Mouse (Mus musculus) right cerebral cortex, postnatal 25 days (tissue): ENCODE data around the gene Tshz2.

ENCODE experiments used
- DNase-seq: peaks from one replicate; pipeline ENCODE4 v3.0.0; 2022

Tshz2 gene

DNA sequence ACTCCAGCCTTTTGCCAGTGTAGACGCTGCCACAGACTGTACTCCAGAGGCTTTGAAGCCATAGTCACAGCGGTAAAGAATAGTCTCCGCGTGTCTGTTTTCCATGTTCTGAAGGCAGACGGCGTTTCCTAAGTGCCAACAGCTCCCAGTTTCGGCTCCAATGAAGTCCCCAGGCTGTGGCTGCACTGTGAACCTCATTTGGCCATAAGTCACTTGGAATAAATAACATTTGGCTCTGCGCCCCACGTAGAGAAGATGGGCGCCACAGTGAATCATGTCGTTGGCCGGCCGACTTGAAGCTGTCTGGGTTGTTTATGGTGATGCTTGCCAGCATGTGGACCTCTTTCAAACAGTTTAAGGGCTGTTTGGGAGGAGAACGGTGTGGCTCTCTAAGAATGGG is 426.0 kb downstream of the Tshz2 start:
- no peak for DNase-seq

DNA sequence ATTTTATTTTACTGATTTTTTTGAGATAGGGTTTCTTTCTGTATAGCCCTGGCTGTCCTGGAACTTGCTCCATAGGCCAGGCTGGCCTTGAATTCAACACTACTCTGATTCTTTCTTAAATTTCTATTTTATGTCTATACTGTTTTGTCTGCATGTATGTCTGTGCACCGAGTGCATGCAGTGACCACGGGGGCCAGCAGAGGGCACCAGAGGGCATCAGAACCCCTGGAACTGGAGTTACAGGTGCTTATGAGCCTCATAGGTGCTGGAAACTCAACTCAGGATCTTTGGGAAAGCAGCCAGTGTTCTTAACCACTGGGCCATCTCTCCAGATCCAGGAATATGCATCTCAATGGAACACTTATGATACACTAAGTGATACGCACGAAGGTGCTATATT is 427.3 kb downstream of the Tshz2 start:
- DNase-seq = no peak

DNA sequence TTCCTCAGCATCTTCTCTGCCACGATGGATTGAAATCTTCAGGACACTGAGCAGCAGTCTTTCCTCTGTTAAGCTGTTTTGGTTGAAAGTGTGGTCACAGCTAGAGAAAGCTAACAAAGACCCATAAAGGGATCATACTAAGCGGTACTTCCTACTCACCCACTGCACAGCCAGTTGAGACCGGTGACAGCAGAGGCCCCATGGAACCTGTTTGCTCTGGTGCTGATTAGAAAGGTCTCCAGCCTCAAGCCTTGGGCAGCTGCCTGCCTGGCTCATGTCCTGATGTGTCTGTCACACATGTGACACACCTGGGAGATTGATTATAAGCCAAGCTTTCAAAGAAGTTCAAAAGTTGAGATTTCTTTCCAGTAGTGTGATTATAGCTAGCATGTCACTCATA is 429.6 kb downstream of the Tshz2 start:
- DNase-seq = no peak

GRCm38 (mm10) chr2:170069976-170070375 is 437.2 kb downstream of the Tshz2 start:
- no peak for DNase-seq

DNA sequence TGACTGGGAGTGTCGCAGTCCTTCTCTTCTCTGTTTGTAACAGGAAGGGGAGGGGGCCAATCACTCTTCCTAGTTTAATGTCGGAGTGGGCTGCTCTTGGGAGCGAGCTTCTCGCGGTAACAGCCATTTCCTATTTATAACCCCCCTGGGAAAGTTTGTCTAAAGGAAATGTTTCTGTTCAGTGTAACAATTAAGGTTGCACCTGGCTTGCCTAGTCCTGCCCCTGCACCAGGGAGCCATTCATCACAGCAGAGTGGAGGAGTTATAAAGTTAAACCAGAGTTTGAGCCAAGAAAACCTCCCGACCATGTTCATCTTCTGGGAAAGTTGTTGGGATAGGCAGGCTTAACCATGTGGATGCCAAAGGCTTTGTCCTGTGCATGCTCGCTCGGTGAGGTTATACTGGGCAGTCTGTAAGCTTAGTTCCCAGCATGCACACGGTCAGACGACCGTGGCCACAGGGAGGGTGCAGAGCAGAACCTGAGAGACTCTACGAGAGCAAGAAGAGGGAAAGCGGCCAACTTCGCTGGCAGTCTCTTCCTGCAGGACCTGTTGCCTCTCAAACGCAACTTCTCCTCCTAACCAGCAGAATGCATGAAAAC is 437.9 kb downstream of the Tshz2 start:
- DNase-seq = no peak

- DNase-seq = no peak
These were observed 444.2 kb downstream of the Tshz2 start for GRCm38 (mm10) chr2:170076941-170077490.

- no peak for DNase-seq
These were observed 445.2 kb downstream of the Tshz2 start for GRCm38 (mm10) chr2:170078041-170078440.

DNA sequence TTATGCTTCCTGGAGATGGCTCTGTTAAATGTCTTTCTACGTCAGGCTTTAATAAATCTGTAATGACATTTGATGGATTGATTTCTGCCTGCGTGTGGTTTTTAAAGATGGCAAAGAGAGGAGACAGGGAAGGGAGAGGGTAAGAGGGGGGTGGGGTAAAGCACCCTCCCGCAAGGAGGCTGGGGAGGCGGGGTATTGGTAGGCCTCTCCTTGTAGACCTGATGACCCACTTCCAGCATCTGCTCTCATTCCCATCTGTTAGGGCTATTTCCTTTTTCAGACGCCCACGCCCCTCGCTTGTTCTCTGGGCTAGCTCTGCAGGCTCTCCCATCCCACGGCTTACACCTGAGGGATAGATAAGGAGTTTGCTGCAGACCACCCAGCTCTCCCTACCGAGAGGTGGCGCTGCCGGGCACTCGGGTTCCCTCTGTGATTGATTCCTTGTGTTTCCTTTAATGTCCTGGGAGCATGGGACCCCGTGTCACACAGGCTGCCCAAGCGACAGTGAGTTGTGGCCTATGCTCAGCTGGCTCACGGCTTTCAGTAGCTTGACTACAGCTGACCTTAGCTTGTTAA is 445.7 kb downstream of the Tshz2 start:
- no peak for DNase-seq

DNA sequence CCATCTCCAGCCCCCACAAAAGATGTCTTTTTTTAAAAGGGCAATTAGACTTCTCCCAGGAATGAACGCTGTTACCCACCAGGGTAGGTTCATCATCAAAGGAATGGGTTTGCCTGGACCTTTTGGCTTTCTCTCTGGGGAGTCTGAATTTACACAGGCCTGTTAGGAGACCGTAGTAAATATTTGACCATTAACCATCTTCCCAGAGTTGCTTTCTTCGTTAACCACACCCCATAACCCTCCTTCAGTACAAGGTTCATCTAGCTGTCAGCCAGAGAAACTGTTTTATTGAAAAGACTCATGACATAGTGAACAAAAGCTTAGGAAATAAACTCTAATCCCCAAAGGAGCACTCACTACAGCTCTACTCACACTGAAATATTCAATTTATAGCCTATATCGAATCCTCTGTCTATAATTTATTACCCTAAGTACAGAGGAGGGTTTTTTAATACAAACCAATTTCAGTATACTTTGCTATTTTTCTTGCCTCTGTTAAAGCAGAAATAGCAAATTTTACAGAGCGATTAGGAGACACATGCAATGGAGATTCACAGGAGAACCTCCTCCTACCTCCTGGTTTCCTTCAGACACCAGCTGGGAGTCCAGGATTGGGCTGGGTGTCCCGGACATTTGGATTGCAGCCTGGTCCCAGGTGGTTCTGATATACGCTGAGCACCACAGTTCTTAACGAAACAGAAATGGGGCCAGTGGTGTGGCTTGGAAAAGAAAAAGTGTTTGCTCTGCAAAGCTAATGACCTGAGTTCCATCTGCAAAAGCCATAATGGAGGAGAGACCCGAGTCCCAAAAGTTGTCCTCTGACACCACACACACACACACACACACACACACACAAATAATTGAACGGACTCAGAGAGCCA is 459.0 kb downstream of the Tshz2 start:
- DNase-seq = no peak

DNA sequence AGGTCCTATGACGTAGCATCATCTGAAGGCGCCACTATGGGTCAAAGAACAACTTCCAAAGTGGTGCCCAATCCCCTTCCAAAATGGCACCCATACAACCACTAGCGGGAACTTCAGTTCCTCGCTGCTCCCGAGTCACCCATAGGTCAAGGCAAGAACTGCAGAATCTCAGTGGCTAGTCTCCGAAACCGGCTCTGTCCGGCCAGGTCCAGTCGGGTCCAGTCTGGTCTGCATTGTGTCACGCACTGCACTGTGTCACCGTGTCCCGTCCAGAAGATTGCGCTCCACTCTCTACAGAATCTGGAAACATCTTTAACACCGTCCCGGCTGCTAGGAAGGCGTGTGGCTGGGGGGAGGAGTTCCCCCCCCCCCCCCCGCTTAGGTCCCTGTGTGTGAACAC is 461.4 kb downstream of the Tshz2 start:
- DNase-seq = no peak

GRCm38 (mm10) chr2:170094871-170095270 is 462.1 kb downstream of the Tshz2 start:
- no peak for DNase-seq

DNA sequence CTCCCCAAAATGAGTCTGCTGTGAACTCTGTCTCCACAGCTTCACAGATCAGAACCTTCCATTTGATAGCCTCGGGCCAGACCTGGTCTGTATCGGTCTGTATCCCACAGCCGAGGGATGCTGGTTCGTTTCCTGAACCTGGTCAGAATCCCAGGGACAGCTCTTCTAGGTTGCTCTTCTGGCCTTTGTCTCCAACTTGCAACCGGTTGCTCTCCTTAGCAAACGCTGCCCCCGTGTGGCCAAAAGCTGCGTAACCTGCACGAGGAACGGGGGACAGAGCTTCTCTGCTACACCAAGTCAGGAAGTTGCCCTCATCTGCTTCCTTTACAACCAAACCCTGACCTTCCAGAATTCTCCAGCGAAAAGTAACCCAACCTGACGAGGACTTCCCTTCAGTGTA is 468.3 kb downstream of the Tshz2 start:
- DNase-seq = peak; percentile 86

GRCm38 (mm10) chr2:170101932-170102331 is 469.1 kb downstream of the Tshz2 start:
- no peak for DNase-seq

GRCm38 (mm10) chr2:170103341-170103740 is 470.5 kb downstream of the Tshz2 start:
- DNase-seq = no peak

- peak; percentile 40 for DNase-seq
These were observed 471.0 kb downstream of the Tshz2 start for GRCm38 (mm10) chr2:170103852-170104251.

GRCm38 (mm10) chr2:170104396-170104795 is 471.6 kb downstream of the Tshz2 start:
- no peak for DNase-seq

GRCm38 (mm10) chr2:170106000-170106399 is 473.2 kb downstream of the Tshz2 start:
- no peak for DNase-seq

DNA sequence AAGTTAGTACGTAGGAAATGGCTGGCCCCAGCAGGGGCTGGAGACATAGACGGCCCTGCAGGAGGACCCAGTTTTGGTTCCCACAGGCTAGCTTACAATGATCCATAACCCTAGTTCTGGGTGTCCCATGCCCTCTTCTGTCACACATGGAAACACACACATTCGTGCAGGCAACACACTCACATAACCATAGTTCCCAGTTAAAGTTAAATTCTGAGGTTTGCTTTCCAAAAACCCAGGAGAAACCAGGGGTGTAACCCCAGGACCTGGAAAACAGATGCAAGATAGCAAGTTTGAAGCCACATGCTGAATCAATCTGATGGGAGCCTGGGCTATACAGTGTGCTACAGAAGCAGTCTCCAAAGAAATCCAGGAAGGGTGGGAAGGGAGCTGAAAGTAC is 475.0 kb downstream of the Tshz2 start:
- DNase-seq = no peak

DNA sequence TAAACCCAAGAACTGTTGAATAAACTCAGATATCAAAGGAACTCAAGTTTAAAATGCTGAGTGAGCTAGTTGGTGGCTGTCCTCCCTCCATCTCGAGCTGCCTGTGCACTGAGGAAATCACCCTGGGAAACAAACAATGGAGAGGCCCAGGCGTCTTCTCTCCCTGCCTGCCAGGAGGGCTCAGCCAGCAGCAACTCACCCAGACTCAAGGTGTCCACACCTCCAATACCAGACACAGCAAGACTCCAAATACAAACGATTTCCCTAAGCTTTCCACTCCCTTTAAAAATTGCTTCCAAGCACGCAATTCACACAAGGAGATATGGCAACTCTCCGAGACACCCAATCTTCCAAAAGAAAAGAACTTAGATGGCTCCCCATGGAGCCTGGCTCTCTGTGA is 476.7 kb downstream of the Tshz2 start:
- DNase-seq = no peak

DNA sequence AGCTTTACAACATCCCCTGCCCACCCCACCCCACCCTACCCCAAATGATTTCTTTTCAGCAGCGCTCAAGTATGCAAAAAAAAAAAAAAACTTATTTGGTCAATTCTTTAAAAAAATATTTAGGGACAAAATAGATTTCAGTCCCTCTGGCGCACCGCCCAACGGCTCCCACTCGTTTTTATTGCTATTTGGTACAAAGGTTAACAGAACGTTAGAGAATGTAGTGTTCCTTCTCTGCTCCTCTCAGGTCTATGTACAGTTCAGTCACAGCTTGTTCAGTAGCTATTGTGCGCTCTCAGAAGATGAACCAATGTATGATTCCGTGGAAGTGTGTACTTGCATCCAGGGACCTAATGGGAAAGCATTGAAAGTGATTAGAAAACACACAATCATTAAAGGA is 477.5 kb downstream of the Tshz2 start:
- DNase-seq = no peak

DNA sequence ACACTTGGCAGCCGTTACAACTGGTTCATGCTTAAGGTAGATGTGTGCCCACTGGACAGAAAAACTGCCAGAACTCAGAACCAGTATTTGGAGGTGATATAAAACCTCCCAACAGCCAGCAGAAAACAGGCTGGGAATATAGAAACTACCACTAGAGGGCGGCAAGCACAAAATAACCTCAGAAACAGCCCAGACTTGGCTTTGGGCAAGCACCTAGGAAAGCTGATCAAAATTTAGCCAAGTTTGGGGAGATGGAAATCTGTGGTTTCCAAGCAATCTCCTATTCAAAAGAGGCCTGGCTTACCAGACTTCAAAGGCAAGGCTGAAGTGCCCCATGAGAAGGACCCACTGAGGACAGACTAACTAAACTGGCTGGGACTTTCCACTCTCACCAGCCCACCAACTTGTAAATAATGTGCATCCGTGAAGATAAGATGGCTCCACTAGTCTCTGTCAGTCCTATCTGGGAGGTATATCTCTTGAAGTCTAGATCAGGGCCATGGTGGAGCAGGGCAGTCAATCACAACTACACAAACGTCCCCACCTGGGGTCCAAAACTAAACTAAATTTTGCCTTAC is 484.0 kb downstream of the Tshz2 start:
- DNase-seq = peak; percentile 70

DNA sequence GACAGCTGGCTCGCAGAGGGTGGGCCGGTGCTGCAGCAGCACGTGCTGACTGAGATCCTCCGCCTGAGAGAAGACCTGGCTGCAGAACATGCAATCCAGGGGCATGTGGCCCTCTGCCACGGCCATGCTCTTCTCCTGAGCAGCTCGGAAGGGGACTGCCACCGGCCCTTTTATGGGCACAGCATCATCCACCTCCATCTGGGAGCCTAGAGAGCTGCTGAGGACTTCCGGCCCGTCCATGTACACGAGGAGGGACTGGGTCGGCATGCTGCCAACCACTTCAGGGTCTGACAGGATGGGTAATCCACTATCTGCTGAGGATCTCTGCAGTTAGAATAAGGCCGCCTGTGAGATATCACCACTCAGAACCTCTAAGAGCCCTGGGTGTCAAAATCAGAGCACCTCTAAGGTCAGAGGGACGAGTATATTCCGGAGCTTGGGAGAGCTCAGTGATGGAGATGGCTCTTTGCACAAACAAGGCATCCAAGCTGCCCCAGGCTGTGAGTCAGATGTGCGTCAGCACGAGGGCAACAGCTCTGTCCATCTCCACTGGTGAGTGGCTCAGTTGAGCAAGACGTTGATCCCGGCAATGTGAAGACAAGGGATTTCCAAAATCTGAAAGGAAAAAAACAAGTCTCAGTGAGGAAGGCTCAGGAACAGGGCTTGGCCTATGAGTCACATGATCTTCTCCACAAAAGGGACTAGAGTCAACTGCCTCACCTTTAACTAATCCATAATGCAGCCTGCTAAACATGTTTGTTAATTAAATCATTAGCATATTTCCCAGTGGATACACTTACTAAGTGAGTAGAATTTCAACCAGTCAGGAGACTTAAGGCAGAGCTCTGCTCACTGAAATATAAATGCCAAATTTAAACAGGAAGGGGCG is 487.6 kb downstream of the Tshz2 start:
- DNase-seq = no peak
